Mouse (Mus musculus) ES-E14 (cell line): Measurements from ENCODE around the gene Ugt2b1. TPM values are rescaled to one million over a fixed set of nuclear protein-coding genes. Genes with fewer than 3 reads are reported as not detected.

ENCODE experiments used
- DNase-seq: peaks from one replicate; pipeline ENCODE4 v3.0.0-alpha.2; 2013; ENCODE audit warnings: low read depth, low spot score
- H3K27ac ChIP-seq: 2 replicates; pipeline ENCODE4 v1.5.1; 2012; ENCODE audit warnings: low read depth, mild to moderate bottlenecking, low read length, moderate library complexity, mixed read lengths; ENCODE audit not compliant: poor library complexity, insufficient read depth, severe bottlenecking
- H3K36me3 ChIP-seq: 2 replicates; pipeline ENCODE4 v1.6.1; 2012; ENCODE audit warnings: mild to moderate bottlenecking, low read length, moderate library complexity, mixed read lengths; ENCODE audit not compliant: control insufficient read depth, poor library complexity, insufficient read depth, severe bottlenecking
- H3K4me1 ChIP-seq, 2 experiments: fragments of 150-350 bp in 1 of 2; sonication (generic) in 1 of 2; 2 replicates each; pipeline ENCODE4 v1.6.1; 2012; ENCODE audit warnings: low read length in 2 of 2, mild to moderate bottlenecking in 1 of 2, mixed read lengths in 1 of 2; ENCODE audit not compliant: control insufficient read depth in 2 of 2, insufficient read depth in 2 of 2, poor library complexity in 1 of 2
- H3K4me3 ChIP-seq, 2 experiments: fragments of 150-350 bp in 1 of 2; sonication (generic) in 1 of 2; 2 replicates each; pipeline ENCODE4 v1.5.1; 2012; ENCODE audit warnings: low read length in 2 of 2, low read depth in 1 of 2, mild to moderate bottlenecking in 1 of 2, mixed read lengths in 1 of 2; ENCODE audit not compliant: insufficient read depth in 1 of 2, poor library complexity in 1 of 2, severe bottlenecking in 1 of 2
- H3K9ac ChIP-seq: 2 replicates; pipeline ENCODE4 v1.6.1; 2012; ENCODE audit warnings: low read depth, mild to moderate bottlenecking, low read length, mixed read lengths; ENCODE audit not compliant: poor library complexity, insufficient read depth, severe bottlenecking
- H3K9me3 ChIP-seq: fragments of 150-350 bp; sonication (generic); 2 replicates; pipeline ENCODE4 v1.6.1; 2012; ENCODE audit warnings: low read depth, mild to moderate bottlenecking, low read length; ENCODE audit not compliant: control insufficient read depth, insufficient read depth
- CHD2 ChIP-seq: IDR thresholded peaks from 2 replicates; pipeline ENCODE4 v1.6.1; 2014; ENCODE audit warnings: mild to moderate bottlenecking, low read depth, low read length, inconsistent platforms
- HCFC1 ChIP-seq: IDR thresholded peaks from 2 replicates; pipeline ENCODE4 v1.6.1; 2012; ENCODE audit warnings: low read length, inconsistent platforms, borderline replicate concordance; ENCODE audit not compliant: insufficient read depth
- MAFK ChIP-seq: IDR thresholded peaks from 2 replicates; pipeline ENCODE4 v1.6.1; 2014; ENCODE audit warnings: mild to moderate bottlenecking, low read depth, low read length, inconsistent platforms; ENCODE audit not compliant: insufficient read depth
- ZC3H11A ChIP-seq: IDR thresholded peaks from 2 replicates; pipeline ENCODE4 v1.6.1; 2012; ENCODE audit warnings: low read depth, mild to moderate bottlenecking, inconsistent platforms, low read length, borderline replicate concordance
- ZNF384 ChIP-seq: IDR thresholded peaks from 2 replicates; pipeline ENCODE4 v1.6.1; 2012; ENCODE audit warnings: low read depth, low read length, inconsistent platforms
- in situ Hi-C, 2 experiments: fragments of 600-800 bp; cut with MboI; formaldehyde crosslinking; loops; one replicate each; pipeline ENCODE4 v1.15.1; 2025; ENCODE audit warnings: low sequenced_read_pairs in 2 of 2, inconsistent platforms in 1 of 2; ENCODE audit not compliant: unreplicated experiment in 2 of 2
- total RNA-seq: library from RNA; depleted of rRNA; stranded (reverse); fragments of 300-350 nt; gene quantifications from 2 replicates; pipeline ENCODE4 v1.2.3, GENCODE M21; 2012

Ugt2b1 gene
- total RNA-seq, 1 experiment, result not detected

DNA sequence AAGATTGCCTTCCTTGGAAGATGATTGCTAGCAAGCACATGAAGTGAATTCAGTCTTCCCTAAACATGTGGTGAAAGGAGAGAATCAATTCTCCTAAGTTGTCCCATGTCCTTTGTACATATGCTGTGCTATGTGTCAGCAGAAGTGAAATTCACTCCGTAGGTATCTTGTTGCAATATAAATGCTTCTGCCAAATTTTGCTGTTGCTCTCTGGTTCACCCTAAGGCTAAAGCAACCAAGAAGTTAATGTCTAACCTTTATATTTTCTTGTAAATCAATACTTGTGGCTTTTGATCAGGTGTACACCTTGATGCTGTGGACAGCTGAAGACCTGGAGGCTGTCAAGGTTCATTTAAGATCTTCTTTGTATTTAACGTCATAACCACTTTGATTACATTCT, 15.8 kb upstream of the Ugt2b1 start:
- in situ Hi-C loops, result no loop called here
- H3K9ac ChIP-seq, result no peak overlapping the region
- no peaks in the 10 kb centered on the region for H3K4me1 ChIP-seq
- TF ChIP-seq ZNF384 (no peak), HCFC1 (no peak), ZC3H11A (no peak), MAFK (no peak), CHD2 (no peak)
- H3K27ac ChIP-seq, result no peak overlapping the region
- no peaks in the 10 kb centered on the region for H3K36me3 ChIP-seq
- no peaks in the 10 kb centered on the region for H3K9me3 ChIP-seq
- no peak overlapping the region for H3K4me3 ChIP-seq
- DNase-seq, result no peak

DNA sequence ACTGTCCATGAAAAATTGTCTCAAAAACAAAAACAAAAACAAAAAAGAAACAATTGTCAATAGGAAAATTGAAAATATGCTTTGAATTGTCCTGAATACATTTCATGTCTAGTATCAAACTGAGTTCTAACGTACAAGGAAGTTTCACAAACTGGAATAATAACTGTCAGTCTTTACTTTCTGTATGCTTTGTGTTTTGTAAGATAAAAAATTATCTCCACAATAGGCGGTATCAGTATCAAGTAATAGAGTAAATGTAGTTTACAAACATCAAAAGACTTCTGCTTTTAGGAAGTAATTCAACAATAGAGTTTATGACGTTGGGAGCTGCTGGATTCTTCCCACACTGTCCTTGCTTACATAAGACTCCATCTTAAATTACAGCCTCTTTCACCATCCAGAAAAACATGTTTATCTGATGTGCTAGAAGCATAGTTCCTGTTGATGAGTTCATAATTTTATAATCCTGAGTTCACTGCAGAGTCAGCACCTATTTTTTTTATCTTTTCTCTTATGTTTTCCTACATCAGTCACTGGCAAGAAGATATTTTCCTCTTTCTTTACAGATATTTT, 5.6 kb downstream of the Ugt2b1 start:
- in situ Hi-C loops, result no loop called here
- no peak for DNase-seq
- Histone ChIP-seq H3K9ac (no peak overlapping the region), H3K27ac (no peak overlapping the region), H3K4me3 (no peak overlapping the region), H3K36me3 (no peaks in the 10 kb centered on the region), H3K4me1 (no peaks in the 10 kb centered on the region), H3K9me3 (no peaks in the 10 kb centered on the region)
- TF ChIP-seq MAFK, result no peak
- no peak for TF ChIP-seq CHD2
- TF ChIP-seq ZC3H11A, result no peak
- no peak for TF ChIP-seq ZNF384
- TF ChIP-seq HCFC1, result no peak

DNA sequence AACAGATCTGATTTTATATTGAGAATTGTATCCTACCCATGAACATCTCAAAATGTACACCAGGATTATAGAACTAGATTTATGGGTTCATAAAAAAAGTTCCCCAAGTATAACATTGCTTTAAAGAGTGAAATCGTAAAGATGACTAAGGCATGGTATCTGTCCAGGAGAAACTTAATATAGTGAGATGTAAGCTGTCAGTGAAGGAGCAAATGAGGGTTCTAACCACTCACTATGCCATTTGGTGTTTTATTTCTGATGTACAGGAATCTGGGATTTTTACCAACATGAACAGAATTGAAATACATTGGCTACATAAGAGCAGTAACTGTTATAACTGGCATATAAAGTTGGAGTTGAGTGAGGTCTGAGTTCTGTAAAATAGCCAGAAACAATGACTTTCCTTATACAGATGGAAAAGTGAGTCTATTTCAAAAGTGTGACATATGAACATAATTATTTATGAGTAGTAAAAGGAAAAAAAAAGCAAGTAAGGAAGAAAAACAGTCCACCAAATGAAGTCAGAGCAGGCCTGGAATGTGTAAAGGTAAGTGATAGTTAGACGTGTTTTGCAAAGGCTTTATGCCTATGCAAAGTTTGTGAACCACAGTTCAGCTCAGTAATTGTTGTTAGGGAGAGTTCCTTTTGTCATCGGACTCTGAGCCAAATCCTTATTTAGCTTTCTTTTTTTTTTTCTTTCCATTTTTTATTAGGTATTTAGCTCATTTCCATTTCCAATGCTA, 14.8 kb downstream of the Ugt2b1 start:
- DNase-seq, result no peak
- TF ChIP-seq ZNF384, result no peak
- TF ChIP-seq CHD2, result no peak
- TF ChIP-seq HCFC1, result no peak
- no peak for TF ChIP-seq ZC3H11A
- no peak for TF ChIP-seq MAFK

DNA sequence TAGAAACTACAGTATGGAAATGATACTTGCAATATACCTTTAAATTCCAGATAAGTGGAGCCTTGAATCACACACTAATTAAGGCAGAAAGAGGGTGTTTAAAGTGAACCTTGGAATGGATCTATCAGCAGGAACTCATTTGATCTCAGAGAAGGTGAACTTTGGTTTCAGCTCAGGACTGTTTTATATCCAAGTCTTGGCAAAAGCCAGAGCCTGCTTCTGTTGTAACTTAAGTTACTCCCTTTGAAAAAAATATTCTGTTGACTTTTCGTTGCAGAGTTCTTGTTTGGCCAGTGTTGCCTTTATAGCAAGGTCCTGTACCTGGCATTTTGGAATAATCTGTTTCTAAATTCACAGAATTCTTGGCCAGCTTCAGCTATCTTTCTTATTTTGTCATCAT, 15.6 kb downstream of the Ugt2b1 start:
- DNase-seq, result no peak
- TF ChIP-seq ZNF384 (no peak), MAFK (no peak), HCFC1 (no peak), CHD2 (no peak), ZC3H11A (no peak)
- Histone ChIP-seq H3K36me3 (no peaks in the 10 kb centered on the region), H3K4me3 (no peak overlapping the region), H3K27ac (no peak overlapping the region), H3K9me3 (no peaks in the 10 kb centered on the region), H3K9ac (no peak overlapping the region), H3K4me1 (no peaks in the 10 kb centered on the region)
- in situ Hi-C loops, result no loop called here

More for the DNA sequence above, 14.8 kb downstream of the Ugt2b1 start:
- H3K9ac ChIP-seq, result no peak overlapping the region
- no peaks in the 10 kb centered on the region for H3K4me1 ChIP-seq
- H3K27ac ChIP-seq, result no peak overlapping the region
- no peaks in the 10 kb centered on the region for H3K36me3 ChIP-seq
- in situ Hi-C loops, result no loop called here
- no peaks in the 10 kb centered on the region for H3K9me3 ChIP-seq
- no peak overlapping the region for H3K4me3 ChIP-seq
